Mouse (Mus musculus) midbrain, embryonic 15.5 days (tissue): ENCODE results near the gene Smim1. TPM values are rescaled to one million over a fixed set of nuclear protein-coding genes. Genes with fewer than 3 reads are reported as not detected.

Source experiments
- ATAC-seq: fragments of 200-750 bp; cut with Nextera tagmentation; replicated peaks from 2 replicates; pipeline ENCODE4 v1.8.0; 2017; ENCODE audit warnings: moderate TSS enrichment
- H3K27ac ChIP-seq: fragments of 300-500 bp; sonication (generic); 2 replicates; pipeline ENCODE4 v1.5.1; 2015; ENCODE audit warnings: mild to moderate bottlenecking, inconsistent platforms
- H3K27me3 ChIP-seq: fragments of 300-500 bp; sonication (generic); replicated peaks from 2 replicates; pipeline ENCODE4 v1.6.1; 2015; ENCODE audit warnings: inconsistent platforms
- H3K36me3 ChIP-seq: fragments of 300-500 bp; sonication (generic); replicated peaks from 2 replicates; pipeline ENCODE4 v1.6.1; 2015; ENCODE audit warnings: inconsistent platforms
- H3K4me1 ChIP-seq: fragments of 300-500 bp; sonication (generic); 2 replicates; pipeline ENCODE4 v1.6.1; 2015; ENCODE audit warnings: inconsistent platforms
- H3K4me2 ChIP-seq: fragments of 300-500 bp; sonication (generic); 2 replicates; pipeline ENCODE4 v1.6.1; 2015; ENCODE audit warnings: inconsistent platforms, mild to moderate bottlenecking, moderate library complexity
- H3K4me3 ChIP-seq: fragments of 300-500 bp; sonication (generic); 2 replicates; pipeline ENCODE4 v1.5.1; 2015; ENCODE audit warnings: mild to moderate bottlenecking, inconsistent platforms
- H3K9ac ChIP-seq: fragments of 300-500 bp; sonication (generic); 2 replicates; pipeline ENCODE4 v1.6.1; 2015; ENCODE audit warnings: mild to moderate bottlenecking, inconsistent platforms
- H3K9me3 ChIP-seq: fragments of 300-500 bp; sonication (generic); 2 replicates; pipeline ENCODE4 v1.6.1; 2016; ENCODE audit warnings: inconsistent platforms
- WGBS: fragments of 180-500 bp; shearing (Covaris S2); methylation state at CpG from one replicate; pipeline ENCODE4 v1.1.7; 2015; ENCODE audit warnings: mixed read lengths; 5-methylcytosine and 5-hydroxymethylcytosine counted together
- polyA plus RNA-seq: library from polyadenylated mRNA; unstranded; fragments of >200 nt; fragmentation: Nextera tagmentation; extraction: Ambion mirVana; gene quantifications from 2 replicates; pipeline ENCODE4 v1.2.1, GENCODE M21; 2015

Gene Smim1
- polyA plus RNA-seq, 1 experiment from 2014 or later: 8.2 TPM

DNA sequence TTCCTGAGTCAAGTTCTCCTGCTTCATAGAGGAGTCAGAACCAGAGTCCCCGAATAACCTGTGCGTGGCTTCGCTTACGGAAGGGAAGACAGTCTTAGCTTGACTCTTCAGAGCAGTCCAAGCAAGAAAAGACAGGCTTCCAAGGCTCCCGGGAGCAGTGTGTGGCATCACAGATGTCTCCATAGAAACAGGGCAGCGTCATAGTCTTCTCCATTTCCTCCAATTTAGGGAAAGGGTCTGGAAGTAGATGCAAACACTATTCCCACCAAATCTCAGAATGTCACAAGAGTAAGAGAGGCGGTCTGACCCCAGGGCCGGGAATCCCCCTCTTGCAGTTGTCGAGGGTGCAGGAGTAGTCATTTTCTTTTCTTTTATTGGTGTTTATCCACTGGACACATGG, 16.5 kb upstream of the Smim1 start, which contains the start of gene Ccdc27:
Ccdc27 (minus strand) TSS at position 101 of the 400 bp plus-strand sequence.
- Histone ChIP-seq H3K36me3 (no peaks in the 10 kb centered on the region), H3K4me1 (no peaks in the 10 kb centered on the region), H3K27ac (no peak within 1 kb of the TSS), H3K4me3 (no peak within 1 kb of the TSS), H3K27me3 (peaks cover 3% of the 10 kb centered on the region; the same call in 1 of the 2 replicates), H3K9me3 (no peaks in the 10 kb centered on the region), H3K9ac (no peak within 1 kb of the TSS), H3K4me2 (no peak within 1 kb of the TSS)
- 80% methylated on average over 9 of the region's 9 CpGs for WGBS
- ATAC-seq: no peak

DNA sequence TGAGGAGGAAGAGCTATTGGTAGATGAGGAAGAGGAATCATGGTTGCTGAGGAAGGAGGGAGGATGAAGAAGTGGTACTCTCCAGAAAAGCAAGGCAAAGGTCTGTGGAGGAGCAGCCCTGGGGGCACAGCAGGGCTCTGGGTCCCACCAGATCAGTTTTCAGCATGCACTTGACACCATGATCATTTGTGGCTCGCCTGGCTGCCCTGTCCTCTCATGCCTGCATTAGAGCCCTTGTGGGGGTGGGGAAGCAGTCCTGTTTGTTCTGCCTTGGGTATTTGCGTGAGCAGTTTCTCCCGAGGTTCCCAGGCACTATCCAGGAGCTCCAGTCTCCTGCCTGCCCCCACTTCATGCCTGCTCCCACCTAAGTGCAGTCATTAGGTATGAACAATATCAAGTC, 11.1 kb upstream of the Smim1 start:
- no peak overlapping the region for H3K4me2 ChIP-seq
- no peak overlapping the region for H3K4me3 ChIP-seq
- H3K4me1 ChIP-seq: no peaks in the 10 kb centered on the region
- no peak for ATAC-seq
- H3K9me3 ChIP-seq: no peaks in the 10 kb centered on the region
- 57% methylated on average over 3 of the region's 3 CpGs for WGBS
- no peak overlapping the region for H3K27ac ChIP-seq
- no peaks in the 10 kb centered on the region for H3K36me3 ChIP-seq
- H3K9ac ChIP-seq: no peak overlapping the region
- H3K27me3 ChIP-seq: no peaks in the 10 kb centered on the region

DNA sequence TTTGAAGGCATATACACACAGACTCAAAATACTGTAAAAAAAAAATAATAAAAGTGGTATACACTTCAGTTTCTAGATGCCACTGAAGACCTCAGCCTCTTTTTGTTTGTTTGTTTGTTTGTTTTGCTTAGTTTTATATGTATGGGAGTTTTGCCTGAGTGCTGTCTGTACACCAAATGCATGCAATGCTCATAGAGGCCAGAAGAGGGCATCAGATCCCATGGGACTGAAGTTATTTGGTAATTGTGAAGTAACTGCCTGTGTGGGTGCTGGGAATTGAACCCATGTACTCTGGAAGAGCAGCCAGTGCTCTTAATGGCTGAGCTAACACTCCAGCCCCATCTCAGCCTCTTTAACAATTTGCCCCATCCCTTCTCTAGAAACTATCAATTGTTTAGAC, 2.6 kb upstream of the Smim1 start:
- ATAC-seq: no peak
- Histone ChIP-seq H3K9me3 (no peaks in the 10 kb centered on the region), H3K9ac (no peak overlapping the region), H3K27ac (no peak overlapping the region), H3K4me3 (no peak overlapping the region), H3K36me3 (no peaks in the 10 kb centered on the region), H3K4me2 (no peak overlapping the region), H3K4me1 (peaks cover 9% of the 10 kb centered on the region), H3K27me3 (no peaks in the 10 kb centered on the region; the same call in 1 of the 2 replicates)

DNA sequence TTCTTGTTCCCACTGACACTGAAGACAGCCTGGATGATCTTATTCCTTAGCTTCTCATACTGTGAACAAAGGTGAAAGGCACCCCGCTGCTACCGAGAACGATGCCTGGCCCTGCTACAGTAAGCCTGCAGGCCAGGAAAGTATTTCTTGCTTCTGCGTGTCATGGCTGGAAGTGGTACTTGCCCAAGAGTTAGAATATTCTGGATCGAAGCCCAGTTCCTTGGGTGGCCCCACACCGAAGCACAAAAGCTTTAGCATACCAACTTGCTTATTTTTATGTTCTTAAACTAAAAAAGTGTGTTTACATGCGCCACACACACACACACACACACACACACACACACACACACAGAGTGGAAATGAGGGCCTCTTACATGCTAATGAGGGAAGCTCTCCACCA, 2.0 kb upstream of the Smim1 start:
- WGBS: 84% methylated on average over 7 of the region's 7 CpGs
- Histone ChIP-seq H3K9me3 (no peaks in the 10 kb centered on the region), H3K4me1 (peaks cover 9% of the 10 kb centered on the region), H3K4me2 (no peak overlapping the region), H3K4me3 (no peak overlapping the region), H3K36me3 (no peaks in the 10 kb centered on the region), H3K27me3 (no peaks in the 10 kb centered on the region; the same call in 1 of the 2 replicates), H3K27ac (no peak overlapping the region), H3K9ac (no peak overlapping the region)
- no peak for ATAC-seq

DNA sequence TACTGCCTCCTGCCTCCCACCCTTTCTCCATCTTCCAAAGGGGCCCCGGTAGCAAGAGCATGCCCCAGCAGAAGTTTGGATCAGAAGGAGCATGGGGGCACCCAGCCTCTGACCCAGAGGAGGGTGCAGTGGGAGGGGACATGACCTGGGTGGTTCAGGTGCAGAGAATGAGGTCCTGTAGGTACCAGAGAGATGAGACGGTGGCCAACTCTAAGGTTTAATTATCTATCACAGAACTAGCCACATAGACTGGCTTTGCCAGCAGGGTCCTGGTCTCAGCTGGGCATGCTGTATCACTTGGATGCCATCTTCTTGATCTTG, 371 bp upstream of the Smim1 start:
- H3K4me2 ChIP-seq: peak overlapping the region; percentile 53
- WGBS: 30% methylated on average over 2 of the region's 2 CpGs
- H3K27ac ChIP-seq: no peak overlapping the region
- H3K36me3 ChIP-seq: peaks cover 5% of the 10 kb centered on the region; the same call in 1 of the 2 replicates
- H3K4me3 ChIP-seq: no peak overlapping the region
- H3K9me3 ChIP-seq: no peaks in the 10 kb centered on the region
- H3K4me1 ChIP-seq: peaks cover 9% of the 10 kb centered on the region
- no peak overlapping the region for H3K9ac ChIP-seq
- H3K27me3 ChIP-seq: no peaks in the 10 kb centered on the region; the same call in 1 of the 2 replicates
- no peak for ATAC-seq

DNA sequence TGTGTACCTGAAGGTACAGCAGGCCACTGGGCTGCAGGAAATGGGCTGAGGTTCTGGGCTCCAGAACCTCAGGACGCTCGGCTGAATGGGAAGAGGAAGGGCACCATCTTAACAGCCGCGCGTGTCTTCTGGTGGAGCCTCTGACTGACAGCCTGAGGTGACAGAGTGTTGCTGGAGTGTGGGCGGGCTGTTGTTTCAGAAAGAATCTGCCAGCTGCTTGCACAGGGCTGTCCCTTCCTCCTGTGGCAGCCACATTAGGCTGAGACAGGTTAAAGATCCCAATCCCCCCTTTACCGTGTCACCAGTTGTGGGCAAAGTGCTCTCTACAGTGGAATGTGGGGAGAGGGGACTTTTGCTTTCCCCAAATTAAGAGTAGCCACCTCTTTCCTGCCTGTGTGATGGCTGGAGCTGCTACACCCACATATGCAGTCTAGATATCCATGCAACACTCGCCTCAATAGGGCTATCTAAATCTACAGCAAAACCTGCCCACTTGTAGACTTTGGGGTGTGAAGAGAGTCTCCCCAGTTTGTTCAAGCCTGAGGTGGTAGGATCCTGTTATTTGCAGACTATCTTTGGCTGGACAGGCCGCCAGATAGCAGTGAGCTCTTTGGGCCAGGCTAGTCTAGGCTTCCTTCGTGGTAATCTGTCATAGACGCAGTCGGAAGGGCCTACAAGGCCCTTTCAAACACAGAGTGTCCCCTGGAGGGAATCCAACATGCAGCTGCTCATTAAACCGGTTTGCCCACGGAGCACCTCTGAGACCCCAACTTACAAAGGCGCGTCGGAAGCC, 1.1 kb downstream of the Smim1 start:
- Histone ChIP-seq H3K9ac (no peak overlapping the region), H3K27ac (no peak overlapping the region), H3K4me3 (peak overlapping the region; percentile 34)

DNA sequence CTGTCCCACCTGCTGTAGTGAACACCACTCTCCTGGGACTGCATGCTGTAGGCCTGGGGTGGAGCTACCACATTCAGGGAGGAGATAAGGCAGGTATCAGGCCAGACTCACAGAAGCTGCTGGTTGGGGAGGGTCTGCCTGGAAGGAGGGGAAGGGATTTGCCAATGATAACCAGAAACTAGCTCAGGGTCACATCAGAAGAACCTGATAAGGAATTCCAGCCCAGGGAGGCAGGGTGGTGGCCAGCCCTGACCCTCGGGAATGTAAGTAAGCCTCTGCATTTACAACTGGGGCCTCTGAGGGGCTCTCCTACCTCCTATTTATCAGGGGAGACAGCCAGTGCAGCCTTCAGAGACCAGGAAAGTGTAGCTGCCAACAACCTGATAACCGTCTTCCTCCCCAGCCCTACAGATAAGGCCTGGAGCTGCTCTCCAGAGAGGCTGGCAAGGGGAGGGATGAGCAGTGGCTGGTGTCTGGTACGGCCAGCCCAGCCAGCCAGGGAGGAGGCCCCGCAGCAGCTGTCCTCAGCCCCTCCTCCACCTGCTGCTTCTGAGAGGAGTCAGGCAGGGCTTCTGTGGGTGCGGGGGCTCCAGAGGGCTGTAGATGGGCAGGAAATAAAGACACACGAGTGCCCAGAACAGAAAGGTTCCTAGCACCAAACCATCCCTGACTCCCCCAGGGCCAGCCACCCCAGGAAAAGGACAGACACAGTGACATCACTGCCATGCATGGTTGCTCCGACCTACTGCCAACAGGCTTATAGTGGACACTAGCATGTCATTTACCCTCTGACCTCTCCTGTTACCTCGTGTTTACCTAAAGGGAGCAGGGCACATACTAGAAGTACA, 2.1 kb downstream of the Smim1 start:
- Histone ChIP-seq H3K4me1 (peaks cover 9% of the 10 kb centered on the region), H3K4me2 (no peak overlapping the region), H3K27me3 (no peaks in the 10 kb centered on the region; the same call in 1 of the 2 replicates), H3K9ac (no peak overlapping the region), H3K27ac (no peak overlapping the region), H3K9me3 (no peaks in the 10 kb centered on the region), H3K4me3 (no peak overlapping the region), H3K36me3 (peaks cover 28% of the 10 kb centered on the region; the same call in 1 of the 2 replicates)
- 30% methylated on average over 8 of the region's 8 CpGs for WGBS
- ATAC-seq: no peak

More for the DNA sequence above, 1.1 kb downstream of the Smim1 start:
- no peaks in the 10 kb centered on the region for H3K9me3 ChIP-seq
- H3K4me2 ChIP-seq: no peak overlapping the region
- no peaks in the 10 kb centered on the region; the same call in 1 of the 2 replicates for H3K27me3 ChIP-seq
- H3K36me3 ChIP-seq: peaks cover 18% of the 10 kb centered on the region; the same call in 1 of the 2 replicates
- 39% methylated on average over 17 of the region's 17 CpGs for WGBS
- ATAC-seq: no peak
- H3K4me1 ChIP-seq: peaks cover 9% of the 10 kb centered on the region

DNA sequence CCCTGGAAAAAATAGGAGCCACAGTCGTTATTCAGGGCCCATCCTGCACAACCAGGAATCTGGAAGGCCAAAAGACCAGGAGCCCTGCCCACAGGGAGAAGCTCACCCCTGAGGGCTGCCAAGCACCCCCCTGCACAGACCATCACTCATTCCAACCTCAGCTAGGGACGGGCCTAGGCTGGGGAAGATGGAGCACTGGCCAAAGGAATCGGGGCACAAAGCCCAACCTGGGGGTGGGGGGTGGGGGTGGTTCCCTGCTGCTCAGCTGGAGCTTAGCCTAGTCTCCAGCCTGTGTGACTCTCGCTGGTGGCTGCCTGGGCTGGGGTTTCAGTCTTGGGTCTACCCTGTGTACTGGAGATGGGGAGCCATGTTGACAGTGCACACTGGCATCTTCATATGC, 3.2 kb downstream of the Smim1 start:
- H3K36me3 ChIP-seq: peaks cover 39% of the 10 kb centered on the region

DNA sequence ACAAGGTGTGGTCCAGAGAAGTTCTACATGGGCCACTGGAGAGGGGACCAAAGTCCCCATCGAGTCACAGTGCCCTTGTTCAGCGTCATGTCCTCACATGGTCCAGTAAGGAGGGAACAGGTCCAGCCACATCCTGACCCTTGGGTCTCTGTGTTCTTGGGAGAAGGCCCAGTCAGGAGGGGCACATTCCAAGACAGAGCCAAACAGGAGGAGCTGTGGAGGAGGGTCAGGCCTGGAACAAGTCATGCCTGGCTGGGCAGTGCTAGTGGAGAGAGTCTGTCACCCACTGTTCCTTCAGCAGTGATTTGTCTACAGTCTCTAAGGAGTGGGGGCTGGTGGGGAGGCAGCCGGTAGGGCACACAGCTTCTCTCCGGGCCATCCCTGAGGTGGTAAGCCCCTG, 3.6 kb downstream of the Smim1 start:
- H3K4me2 ChIP-seq: no peak overlapping the region
- peaks cover 41% of the 10 kb centered on the region for H3K36me3 ChIP-seq
- H3K9me3 ChIP-seq: no peaks in the 10 kb centered on the region
- no peak overlapping the region for H3K4me3 ChIP-seq
- H3K27ac ChIP-seq: no peak overlapping the region
- 68% methylated on average over 4 of the region's 4 CpGs for WGBS
- no peak overlapping the region for H3K9ac ChIP-seq
- ATAC-seq: no peak
- H3K4me1 ChIP-seq: peaks cover 9% of the 10 kb centered on the region
- H3K27me3 ChIP-seq: no peaks in the 10 kb centered on the region; the same call in 1 of the 2 replicates

More for the DNA sequence above, 3.2 kb downstream of the Smim1 start:
- no peak overlapping the region for H3K9ac ChIP-seq
- H3K4me1 ChIP-seq: peaks cover 9% of the 10 kb centered on the region
- no peaks in the 10 kb centered on the region; the same call in 1 of the 2 replicates for H3K27me3 ChIP-seq
- 22% methylated on average over 4 of the region's 4 CpGs for WGBS
- H3K9me3 ChIP-seq: no peaks in the 10 kb centered on the region
- no peak overlapping the region for H3K4me3 ChIP-seq
- H3K4me2 ChIP-seq: no peak overlapping the region
- no peak overlapping the region for H3K27ac ChIP-seq
- no peak for ATAC-seq

DNA sequence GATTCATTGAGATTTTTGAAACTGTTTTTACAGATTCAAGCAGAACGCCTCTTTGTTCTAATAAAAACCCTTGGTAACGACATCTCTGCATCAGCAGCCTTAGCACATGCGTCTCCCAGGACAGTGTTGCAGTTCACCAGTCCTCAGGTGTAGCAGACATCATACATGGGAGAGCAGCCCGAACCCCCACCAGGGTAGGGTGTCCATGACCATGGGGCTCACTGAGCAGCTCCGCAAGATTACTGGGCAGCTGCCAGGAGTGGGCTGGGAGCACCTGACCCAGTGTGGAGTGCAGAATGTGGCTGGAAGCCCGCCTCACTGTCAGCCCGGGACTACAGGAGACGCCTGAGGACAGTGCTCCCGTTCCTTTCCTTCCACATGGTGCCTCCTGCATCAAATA, 4.6 kb downstream of the Smim1 start:
- peaks cover 48% of the 10 kb centered on the region for H3K36me3 ChIP-seq
- H3K9me3 ChIP-seq: no peaks in the 10 kb centered on the region
- H3K27ac ChIP-seq: no peak overlapping the region
- WGBS: 93% methylated on average over 9 of the region's 9 CpGs
- H3K4me3 ChIP-seq: no peak overlapping the region
- no peak overlapping the region for H3K4me2 ChIP-seq
- no peak overlapping the region for H3K9ac ChIP-seq
- peaks cover 9% of the 10 kb centered on the region for H3K4me1 ChIP-seq
- H3K27me3 ChIP-seq: no peaks in the 10 kb centered on the region; the same call in 1 of the 2 replicates
- no peak for ATAC-seq

DNA sequence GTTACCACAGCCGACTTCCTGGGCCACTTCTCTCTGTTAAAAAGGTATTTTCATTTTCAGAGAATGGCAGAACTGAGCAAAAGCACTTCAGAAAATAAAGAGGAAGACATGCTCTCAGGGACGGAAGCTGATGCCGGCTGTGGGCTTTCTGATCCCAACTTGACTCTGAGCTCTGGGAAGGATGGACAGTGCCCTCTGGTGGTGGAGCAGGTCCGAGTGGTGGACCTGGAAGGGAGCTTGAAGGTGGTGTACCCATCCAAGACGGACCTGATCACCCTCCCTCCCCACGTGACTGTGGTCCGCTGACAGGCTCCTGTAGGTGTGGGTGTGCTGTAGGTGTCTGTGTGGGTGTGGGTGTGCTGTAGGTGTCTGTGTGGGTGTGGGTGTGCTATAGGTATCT, 6.5 kb downstream of the Smim1 start:
- H3K27ac ChIP-seq: no peak overlapping the region
- no peaks in the 10 kb centered on the region for H3K4me1 ChIP-seq
- H3K27me3 ChIP-seq: no peaks in the 10 kb centered on the region
- 72% methylated on average over 7 of the region's 7 CpGs for WGBS
- no peak overlapping the region for H3K9ac ChIP-seq
- H3K9me3 ChIP-seq: no peaks in the 10 kb centered on the region
- no peak overlapping the region for H3K4me2 ChIP-seq
- no peak overlapping the region for H3K4me3 ChIP-seq
- H3K36me3 ChIP-seq: peaks cover 60% of the 10 kb centered on the region
- no peak for ATAC-seq

DNA sequence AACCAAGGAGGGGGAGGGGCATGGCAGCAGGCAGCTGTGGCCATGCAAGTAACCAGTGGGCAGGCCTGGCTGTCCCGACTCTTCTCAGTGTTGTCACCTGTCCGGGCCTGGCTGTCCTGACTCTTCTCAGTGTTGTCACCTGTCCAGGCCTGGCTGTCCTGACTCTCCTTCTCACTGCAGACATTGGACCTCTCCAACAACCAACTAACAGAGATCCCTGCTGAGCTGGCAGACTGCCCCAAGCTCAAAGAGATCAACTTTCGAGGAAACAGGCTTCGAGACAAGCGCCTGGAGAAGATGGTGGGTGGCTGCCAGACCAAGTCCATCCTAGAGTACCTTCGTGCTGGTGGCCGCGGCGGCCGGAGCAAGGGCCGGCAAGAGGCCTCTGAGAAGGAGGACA, 10.6 kb downstream of the Smim1 start:
- H3K4me2 ChIP-seq: no peak overlapping the region

More for the DNA sequence above, 10.6 kb downstream of the Smim1 start:
- Histone ChIP-seq H3K4me3 (no peak overlapping the region), H3K4me1 (peaks cover 28% of the 10 kb centered on the region), H3K9me3 (no peaks in the 10 kb centered on the region), H3K9ac (no peak overlapping the region), H3K27ac (no peak overlapping the region), H3K27me3 (no peaks in the 10 kb centered on the region), H3K36me3 (peaks cover 47% of the 10 kb centered on the region)
- ATAC-seq: no peak
- whole genome bisulfite sequencing: 89% methylated on average over 11 of the region's 11 CpGs
